Mouse (Mus musculus) lung, embryonic 14.5 days (tissue): Measurements from ENCODE around the gene Rela. TPM values are rescaled to one million over a fixed set of nuclear protein-coding genes. Genes with fewer than 3 reads are reported as not detected.
"Not testable (repeated sequence)": the region's sequence is repeated elsewhere in the genome, so short reads cannot be mapped to it uniquely, and the experiment has no call there.

ENCODE experiments used
- ATAC-seq: fragments of 200-750 bp; cut with Nextera tagmentation; 2 replicates; pipeline ENCODE4 v1.8.0; 2017; ENCODE audit warnings: mild to moderate bottlenecking, moderate TSS enrichment, moderate library complexity; ENCODE audit not compliant: insufficient read depth
- DNase-seq: peaks from one replicate; pipeline ENCODE4 v3.0.0-alpha.2; 2015
- H3K27ac ChIP-seq: fragments of 300-500 bp; sonication (generic); 2 replicates; pipeline ENCODE4 v1.5.1; 2014; ENCODE audit warnings: low read depth, mild to moderate bottlenecking, moderate library complexity
- H3K27me3 ChIP-seq: fragments of 300-500 bp; sonication (generic); 2 replicates; pipeline ENCODE4 v1.6.1; 2014; ENCODE audit warnings: low read length, control low read depth; ENCODE audit not compliant: insufficient read depth
- H3K36me3 ChIP-seq: fragments of 300-500 bp; sonication (generic); 2 replicates; pipeline ENCODE4 v1.6.1; 2014; ENCODE audit warnings: control low read depth; ENCODE audit not compliant: insufficient read depth
- H3K4me1 ChIP-seq: fragments of 300-500 bp; sonication (generic); 2 replicates; pipeline ENCODE4 v1.6.1; 2014; ENCODE audit warnings: antibody characterized with exemption, control low read depth; ENCODE audit not compliant: insufficient read depth
- H3K4me2 ChIP-seq: fragments of 300-500 bp; sonication (generic); 2 replicates; pipeline ENCODE4 v1.6.1; 2014; ENCODE audit warnings: mild to moderate bottlenecking
- H3K4me3 ChIP-seq: fragments of 300-500 bp; sonication (generic); 2 replicates; pipeline ENCODE4 v1.5.1; 2014; ENCODE audit warnings: low read depth, low read length
- H3K9ac ChIP-seq: fragments of 300-500 bp; sonication (generic); 2 replicates; pipeline ENCODE4 v1.6.1; 2014
- H3K9me3 ChIP-seq: fragments of 300-500 bp; sonication (generic); 2 replicates; pipeline ENCODE4 v1.6.1; 2016; ENCODE audit warnings: low read depth, low read length, control low read depth
- CTCF ChIP-seq: IDR thresholded peaks from 2 replicates; pipeline ENCODE4 v1.5.1; 2016; ENCODE audit warnings: antibody characterized with exemption, low read depth
- WGBS: fragments of 180-500 bp; shearing (Covaris S2); extraction: QIAGEN DNeasy Blood & Tissue Kit; methylation state at CpG from one replicate; pipeline ENCODE4 v1.1.7; 2014; 5-methylcytosine and 5-hydroxymethylcytosine counted together
- polyA plus RNA-seq: library from polyadenylated mRNA; unstranded; fragments of >200 nt; fragmentation: Nextera tagmentation; extraction: Ambion mirVana; gene quantifications from 2 replicates; pipeline ENCODE4 v1.2.1, GENCODE M21; 2014

The Rela gene
- polyA plus RNA-seq, 1 experiment from 2014 or later: 52.3 TPM

- WGBS: 79% methylated on average over 13 of the region's 13 CpGs
Observed at GRCm38 (mm10) chr19:5686437-5686836, 49.2 kb downstream of the Rela start.

GRCm38 (mm10) chr19:5686954-5687353 is 49.7 kb downstream of the Rela start:
- 88% methylated on average over 12 of the region's 12 CpGs for WGBS
- DNase-seq: not testable (repeated sequence)

More at GRCm38 (mm10) chr19:5686437-5686836, 49.2 kb downstream of the Rela start:
- no peak for TF ChIP-seq CTCF
- H3K36me3 ChIP-seq: peaks cover 62% of the 10 kb centered on the region
- H3K9me3 ChIP-seq: no peaks in the 10 kb centered on the region
- no peak overlapping the region for H3K9ac ChIP-seq
- no peak for ATAC-seq
- H3K4me3 ChIP-seq: no peak overlapping the region
- no peak overlapping the region for H3K27ac ChIP-seq
- H3K27me3 ChIP-seq: no peaks in the 10 kb centered on the region
- DNase-seq: no peak
- no peak overlapping the region for H3K4me2 ChIP-seq
- peaks cover 15% of the 10 kb centered on the region; the same call in 1 of the 2 replicates for H3K4me1 ChIP-seq

GRCm38 (mm10) chr19:5687738-5688137 is 50.5 kb downstream of the Rela start:
- Histone ChIP-seq H3K4me3 (peak overlapping the region; percentile 92), H3K4me1 (peaks cover 16% of the 10 kb centered on the region; the same call in 1 of the 2 replicates), H3K36me3 (peaks cover 58% of the 10 kb centered on the region), H3K4me2 (peak overlapping the region; percentile 97), H3K9ac (peak overlapping the region; percentile 84), H3K27me3 (no peaks in the 10 kb centered on the region), H3K27ac (no peak overlapping the region), H3K9me3 (no peaks in the 10 kb centered on the region)
- 18% methylated on average over 9 of the region's 9 CpGs for WGBS
- TF ChIP-seq CTCF: no peak
- no peak for DNase-seq
- ATAC-seq: no peak

More at GRCm38 (mm10) chr19:5686954-5687353, 49.7 kb downstream of the Rela start:
- H3K36me3 ChIP-seq: peaks cover 61% of the 10 kb centered on the region
- peak overlapping the region; percentile 97; the same call in 1 of the 2 replicates for H3K4me2 ChIP-seq
- peak overlapping the region; percentile 92; the same call in 1 of the 2 replicates for H3K4me3 ChIP-seq
- not testable (repeated sequence) for H3K27ac ChIP-seq, ATAC-seq, H3K27me3 ChIP-seq, H3K9me3 ChIP-seq
- peaks cover 16% of the 10 kb centered on the region; the same call in 1 of the 2 replicates for H3K4me1 ChIP-seq
- H3K9ac ChIP-seq: peak overlapping the region; percentile 84; the same call in 1 of the 2 replicates

- Histone ChIP-seq H3K27me3 (no peaks in the 10 kb centered on the region), H3K4me3 (peak within 1 kb of the TSS; percentile 92), H3K9me3 (no peaks in the 10 kb centered on the region), H3K4me1 (peaks cover 16% of the 10 kb centered on the region; the same call in 1 of the 2 replicates), H3K36me3 (peaks cover 58% of the 10 kb centered on the region), H3K4me2 (peak within 1 kb of the TSS; percentile 97), H3K27ac (peak within 1 kb of the TSS; percentile 94), H3K9ac (peak within 1 kb of the TSS; percentile 88)
- ATAC-seq (peak; percentile 95), DNase-seq (peak; percentile 99)
- under 1% methylated on average over 69 of the region's 69 CpGs for WGBS
- peak; percentile 53 for TF ChIP-seq CTCF
Observed at GRCm38 (mm10) chr19:5688200-5689087, 51.2 kb downstream of the Rela start, which contains the start of the genes Map3k11 and Pcnx3. TSS of gene Map3k11 (plus strand) at chr19:5688742. TSS of gene Pcnx3 (minus strand) at chr19:5688908.

- Histone ChIP-seq H3K4me1 (peaks cover 16% of the 10 kb centered on the region; the same call in 1 of the 2 replicates), H3K27ac (peak overlapping the region; percentile 94), H3K9me3 (no peaks in the 10 kb centered on the region), H3K4me3 (peak overlapping the region; percentile 92), H3K27me3 (no peaks in the 10 kb centered on the region), H3K4me2 (peak overlapping the region; percentile 97), H3K36me3 (peaks cover 58% of the 10 kb centered on the region), H3K9ac (peak overlapping the region; percentile 88)
- WGBS: under 1% methylated on average over 7 of the region's 7 CpGs
- ATAC-seq: no peak
- no peak for TF ChIP-seq CTCF
- DNase-seq: no peak
Observed at GRCm38 (mm10) chr19:5689088-5689428, 51.8 kb downstream of the Rela start.

GRCm38 (mm10) chr19:5689565-5690342 is 52.5 kb downstream of the Rela start:
- no peaks in the 10 kb centered on the region for H3K9me3 ChIP-seq
- H3K27ac ChIP-seq: peak overlapping the region; percentile 94
- H3K4me1 ChIP-seq: peaks cover 16% of the 10 kb centered on the region; the same call in 1 of the 2 replicates
- peak overlapping the region; percentile 97 for H3K4me2 ChIP-seq
- H3K9ac ChIP-seq: peak overlapping the region; percentile 88
- no peaks in the 10 kb centered on the region for H3K27me3 ChIP-seq
- peak overlapping the region; percentile 92 for H3K4me3 ChIP-seq
- peaks cover 57% of the 10 kb centered on the region for H3K36me3 ChIP-seq
- no peak for TF ChIP-seq CTCF
- WGBS: 4% methylated on average over 42 of the region's 42 CpGs
- peak; percentile 90 for DNase-seq
- peak; percentile 62 for ATAC-seq
